Mouse (Mus musculus) thymus, adult 2 months (tissue): ENCODE measurements around the gene Aldh1a2. TPM values are rescaled to one million over a fixed set of nuclear protein-coding genes. Genes with fewer than 3 reads are reported as not detected.

Experiments
- DNase-seq: peaks from one replicate; pipeline ENCODE4 v3.0.0; 2021
- H3K27ac ChIP-seq: fragments of 200-500 bp; 2 replicates; pipeline ENCODE4 v1.5.1; 2012; ENCODE audit warnings: low read length, control low read depth; ENCODE audit not compliant: control insufficient read depth, insufficient read depth
- H3K27me3 ChIP-seq: fragments of 200-500 bp; 2 replicates; pipeline ENCODE4 v1.6.1; 2012; ENCODE audit warnings: mild to moderate bottlenecking, low read length, moderate library complexity, mixed read lengths; ENCODE audit not compliant: control insufficient read depth, insufficient read depth
- H3K36me3 ChIP-seq: fragments of 200-500 bp; 2 replicates; pipeline ENCODE4 v1.6.1; 2012; ENCODE audit warnings: mild to moderate bottlenecking, low read length, moderate library complexity; ENCODE audit not compliant: control insufficient read depth, insufficient read depth
- H3K4me1 ChIP-seq: fragments of 200-500 bp; replicated peaks from 2 replicates; pipeline ENCODE4 v1.6.1; 2012; ENCODE audit warnings: low read length; ENCODE audit not compliant: control insufficient read depth, insufficient read depth
- H3K4me3 ChIP-seq: fragments of 200-500 bp; 2 replicates; pipeline ENCODE4 v1.5.1; 2012; ENCODE audit warnings: mild to moderate bottlenecking, low read length, control low read depth, moderate library complexity; ENCODE audit not compliant: control insufficient read depth, insufficient read depth
- CTCF ChIP-seq: fragments of 200-500 bp; IDR thresholded peaks from 2 replicates; pipeline ENCODE4 v1.5.1; 2012; ENCODE audit warnings: mild to moderate bottlenecking, control low read depth, low read length, moderate library complexity, borderline replicate concordance; ENCODE audit not compliant: control insufficient read depth, poor library complexity, insufficient read depth; ENCODE audit errors: extremely low read depth
- POLR2A ChIP-seq: fragments of 200-500 bp; IDR thresholded peaks from 2 replicates; pipeline ENCODE4 v1.6.1; 2012; ENCODE audit warnings: mild to moderate bottlenecking, low read length, control low read depth, moderate library complexity; ENCODE audit not compliant: control insufficient read depth, poor library complexity, insufficient read depth; ENCODE audit errors: extremely low read depth
- WGBS: fragments of 180-500 bp; shearing (Covaris S2); methylation state at CpG from one replicate; pipeline ENCODE4 v1.1.7; 2018; 5-methylcytosine and 5-hydroxymethylcytosine counted together
- polyA plus RNA-seq: library from polyadenylated mRNA; depleted of rRNA; stranded (reverse); fragments of >200 nt; gene quantifications from 2 replicates; pipeline ENCODE4 v1.2.3, GENCODE M21; 2012

Gene Aldh1a2
- polyA plus RNA-seq, 1 experiment, result 2.3 TPM

DNA sequence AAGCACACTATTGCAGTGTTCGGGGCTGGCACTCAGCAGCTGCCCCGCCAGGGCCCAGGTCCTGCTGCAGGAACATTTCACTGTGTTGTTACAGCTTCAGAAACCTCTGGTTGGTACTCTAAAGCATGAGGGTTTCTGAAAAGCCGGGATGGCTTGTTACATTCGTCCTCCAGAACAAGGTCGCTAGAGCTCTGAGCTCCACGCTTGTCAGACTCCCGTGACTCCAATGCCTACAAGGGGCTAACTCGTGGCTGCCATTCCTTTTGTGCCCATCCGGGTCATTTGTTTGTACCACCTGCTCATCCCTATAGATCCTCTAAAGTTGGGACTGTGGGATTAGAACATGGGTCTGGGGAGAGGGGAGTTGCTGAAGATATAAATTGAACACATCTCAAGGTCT lies 70.8 kb downstream of the Aldh1a2 start:
- WGBS, result 95% methylated on average over 9 of the region's 9 CpGs
- DNase-seq, result no peak
- Histone ChIP-seq H3K27ac (no peak overlapping the region), H3K36me3 (no peaks in the 10 kb centered on the region), H3K4me1 (no peaks in the 10 kb centered on the region), H3K27me3 (no peaks in the 10 kb centered on the region), H3K4me3 (no peak overlapping the region)
- TF ChIP-seq CTCF (no peak), POLR2A (no peak)

DNA sequence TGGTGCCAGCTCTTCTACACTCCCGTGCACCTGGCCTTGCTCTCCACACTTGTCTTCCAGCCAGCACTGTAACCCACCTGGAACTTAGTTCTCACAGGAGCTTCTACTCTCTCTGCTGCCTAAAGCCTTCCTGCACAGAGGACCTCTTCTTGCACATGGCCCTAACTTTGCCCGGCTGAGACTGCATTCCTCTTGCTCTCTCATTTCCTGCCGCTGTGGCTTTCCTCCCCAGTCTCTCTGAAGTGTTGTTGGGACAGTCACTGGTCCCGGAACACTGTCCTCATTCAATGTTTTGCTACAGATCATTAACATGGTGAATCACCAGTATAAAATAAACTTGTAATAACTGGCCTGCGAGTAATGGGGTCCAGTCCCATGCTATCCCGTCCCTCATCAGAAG lies 73.1 kb downstream of the Aldh1a2 start:
- Histone ChIP-seq H3K4me3 (no peak overlapping the region), H3K27me3 (no peaks in the 10 kb centered on the region), H3K27ac (no peak overlapping the region), H3K4me1 (no peaks in the 10 kb centered on the region), H3K36me3 (no peaks in the 10 kb centered on the region)
- TF ChIP-seq POLR2A (no peak), CTCF (no peak)
- DNase-seq, result no peak
- WGBS, result 57% methylated on average over 6 of the region's 6 CpGs

DNA sequence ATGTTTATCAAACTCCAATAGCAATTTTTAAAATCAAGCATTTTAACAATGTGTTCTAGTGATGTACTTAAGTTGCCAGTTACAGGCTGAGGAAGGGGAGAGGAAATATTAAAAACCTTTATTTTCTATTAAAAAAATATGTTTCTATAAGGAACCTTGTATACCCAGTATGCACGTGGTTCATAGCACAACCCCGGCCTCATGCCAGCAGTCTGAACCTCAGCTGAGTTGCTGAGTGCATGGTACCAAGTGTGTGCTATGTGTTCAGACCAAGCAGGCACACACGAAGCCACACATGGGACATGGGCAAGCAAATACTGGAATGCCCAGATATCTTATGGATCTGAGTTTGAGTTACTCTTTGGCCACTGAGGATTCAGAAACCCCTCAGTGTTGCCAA lies 74.2 kb downstream of the Aldh1a2 start:
- no peak overlapping the region for H3K4me3 ChIP-seq

DNA sequence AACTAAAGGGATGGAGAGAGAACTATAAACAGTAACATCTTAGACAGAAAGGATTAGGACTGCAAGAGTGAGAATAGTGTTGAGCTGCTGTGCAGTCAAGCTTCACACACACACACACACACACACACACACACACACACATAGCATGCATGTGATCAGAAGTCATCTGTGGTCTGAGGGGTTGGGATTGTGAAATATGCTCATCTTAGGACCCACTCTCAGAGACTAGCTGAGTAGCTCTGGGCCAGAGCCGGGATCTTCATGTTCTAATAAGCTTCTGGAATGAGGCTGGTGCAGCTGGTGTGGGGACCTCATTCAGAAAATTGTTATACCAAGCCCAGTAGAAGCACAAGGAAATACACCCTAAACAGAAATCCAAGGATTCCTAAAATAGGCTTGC lies 75.1 kb downstream of the Aldh1a2 start:
- Histone ChIP-seq H3K4me3 (no peak overlapping the region), H3K27me3 (no peaks in the 10 kb centered on the region), H3K36me3 (no peaks in the 10 kb centered on the region), H3K27ac (no peak overlapping the region), H3K4me1 (no peaks in the 10 kb centered on the region)
- no peak for DNase-seq
- TF ChIP-seq CTCF, result no peak
- no peak for TF ChIP-seq POLR2A
- WGBS, result 97% methylated on average over 1 of the region's 1 CpGs

More for the DNA sequence above, 74.2 kb downstream of the Aldh1a2 start:
- Histone ChIP-seq H3K27me3 (no peaks in the 10 kb centered on the region), H3K27ac (no peak overlapping the region), H3K36me3 (no peaks in the 10 kb centered on the region), H3K4me1 (no peaks in the 10 kb centered on the region)
- DNase-seq, result no peak
- 83% methylated on average over 3 of the region's 3 CpGs for WGBS
- no peak for TF ChIP-seq CTCF

DNA sequence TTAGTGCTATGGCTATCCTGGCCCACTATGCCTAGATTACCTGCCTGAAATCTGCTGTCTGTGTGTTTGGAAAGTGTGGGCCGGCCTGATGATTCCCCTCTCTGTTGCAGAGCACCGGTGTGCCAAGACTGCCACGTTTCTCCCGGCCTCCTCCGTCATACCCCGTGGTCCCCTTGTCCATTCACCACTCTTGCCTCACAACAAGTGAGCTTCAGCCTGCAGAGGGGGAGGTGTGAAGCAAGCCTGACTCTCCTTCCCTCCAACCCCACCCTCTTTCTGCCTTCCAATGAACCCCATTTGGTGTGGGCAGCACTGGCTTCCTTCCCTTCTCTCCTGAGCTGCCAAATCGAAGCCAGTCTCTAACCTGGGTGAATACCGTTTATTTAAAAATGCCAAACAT lies 79.9 kb downstream of the Aldh1a2 start:
- WGBS, result 60% methylated on average over 8 of the region's 8 CpGs
- Histone ChIP-seq H3K27ac (no peak overlapping the region), H3K4me1 (no peaks in the 10 kb centered on the region), H3K4me3 (no peak overlapping the region), H3K27me3 (no peaks in the 10 kb centered on the region), H3K36me3 (no peaks in the 10 kb centered on the region)
- TF ChIP-seq POLR2A (no peak), CTCF (no peak)
- DNase-seq, result no peak

DNA sequence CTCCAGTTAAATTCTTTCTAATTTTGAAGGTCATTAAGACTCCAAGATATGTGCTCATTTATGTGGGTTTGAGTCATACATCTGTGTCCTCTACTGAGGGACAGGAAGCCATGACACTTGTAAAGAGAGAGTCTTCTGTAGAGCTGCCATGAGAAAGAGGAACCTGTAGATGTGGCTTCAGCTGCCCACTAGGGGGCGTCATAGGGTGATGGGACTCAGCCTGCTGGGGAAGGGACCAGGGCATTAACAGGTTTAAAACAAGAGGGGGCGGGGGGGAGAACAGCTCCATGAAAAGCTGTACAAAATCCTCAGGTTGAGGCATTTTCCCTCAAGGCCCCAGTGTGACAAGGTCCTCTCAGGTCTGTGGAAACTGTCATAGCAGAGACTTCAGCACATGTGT lies 88.0 kb downstream of the Aldh1a2 start:
- H3K27me3 ChIP-seq, result no peaks in the 10 kb centered on the region
- 58% methylated on average over 2 of the region's 2 CpGs for WGBS
- peak; percentile 3 for DNase-seq

DNA sequence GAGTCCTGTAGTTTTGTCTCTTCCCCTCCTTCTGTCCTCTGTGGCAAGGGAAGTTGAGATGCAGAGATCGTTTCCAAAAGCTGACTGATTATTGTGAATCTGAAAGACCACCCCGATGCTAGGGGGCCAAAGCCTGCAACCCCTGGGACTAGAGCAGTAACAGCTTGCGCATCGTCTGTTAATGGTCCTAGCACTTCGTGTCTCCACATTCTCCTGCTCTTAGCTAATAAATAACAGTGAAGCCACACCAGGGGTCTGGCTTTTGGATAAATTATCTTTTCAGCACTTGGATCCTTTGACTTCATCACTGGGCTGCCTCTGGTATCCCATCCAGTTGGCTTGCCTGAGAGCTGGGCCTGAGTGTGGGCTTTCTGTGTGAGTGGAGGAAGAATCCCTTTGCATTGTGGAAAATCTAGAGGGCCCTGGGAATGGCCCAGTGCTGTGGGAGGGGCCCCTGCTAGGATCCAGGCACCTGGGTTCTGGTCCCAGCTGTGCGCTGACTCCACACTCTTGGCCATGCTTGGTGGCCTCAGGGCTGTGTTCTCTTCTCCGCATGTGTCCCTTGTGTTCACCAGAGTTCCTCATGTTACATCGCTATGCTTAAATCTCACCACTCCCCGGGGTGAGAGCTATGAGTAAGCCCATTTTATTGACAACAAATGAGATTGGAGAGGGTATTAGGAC lies 91.7 kb downstream of the Aldh1a2 start:
- no peak for DNase-seq
- H3K27me3 ChIP-seq, result no peaks in the 10 kb centered on the region
- TF ChIP-seq CTCF, result no peak
- no peak for TF ChIP-seq POLR2A

More for the DNA sequence above, 88.0 kb downstream of the Aldh1a2 start:
- H3K36me3 ChIP-seq, result no peaks in the 10 kb centered on the region
- no peak for TF ChIP-seq POLR2A
- no peak for TF ChIP-seq CTCF
- H3K4me1 ChIP-seq, result no peaks in the 10 kb centered on the region
- H3K27ac ChIP-seq, result no peak overlapping the region
- no peak overlapping the region for H3K4me3 ChIP-seq

More for the DNA sequence above, 91.7 kb downstream of the Aldh1a2 start:
- Histone ChIP-seq H3K36me3 (no peaks in the 10 kb centered on the region), H3K27ac (no peak overlapping the region), H3K4me1 (no peaks in the 10 kb centered on the region), H3K4me3 (no peak overlapping the region)
- WGBS, result 90% methylated on average over 9 of the region's 9 CpGs
